Mouse (Mus musculus) frontal cortex, postnatal 25 days (tissue): ENCODE data around the gene Chil4.
"Not testable (repeated sequence)": the region's sequence is repeated elsewhere in the genome, so short reads cannot be mapped to it uniquely, and the experiment has no call there.

Source experiments
- DNase-seq, 2 experiments: peaks; one replicate each; pipeline ENCODE4 v3.0.0; 2022; ENCODE audit warnings: low spot score in 2 of 2

The Chil4 gene

GRCm38 (mm10) chr3:106219407-106219806, at the start of gene Chil4:
TSS of gene Chil4 (minus strand) at chr3:106219507.
- no peak for DNase-seq

GRCm38 (mm10) chr3:106265854-106266253, 46.5 kb upstream of the Chil4 start:
- DNase-seq, result no peak

GRCm38 (mm10) chr3:106264854-106265253, 45.5 kb upstream of the Chil4 start:
- DNase-seq, result no peak

GRCm38 (mm10) chr3:106257076-106257475, 37.8 kb upstream of the Chil4 start:
- DNase-seq, result not testable (repeated sequence)

GRCm38 (mm10) chr3:106252719-106253118, 33.4 kb upstream of the Chil4 start:
- no peak for DNase-seq

GRCm38 (mm10) chr3:106250763-106251399, 31.6 kb upstream of the Chil4 start:
- DNase-seq, result not testable (repeated sequence)

GRCm38 (mm10) chr3:106247369-106247768, 28.1 kb upstream of the Chil4 start:
- DNase-seq, result not testable (repeated sequence)

- not testable (repeated sequence) for DNase-seq
Measured at GRCm38 (mm10) chr3:106240210-106240609, 20.9 kb upstream of the Chil4 start.

- DNase-seq, result no peak
Measured at GRCm38 (mm10) chr3:106239196-106239791, 20.0 kb upstream of the Chil4 start.

GRCm38 (mm10) chr3:106223391-106223790, 4.1 kb upstream of the Chil4 start:
- not testable (repeated sequence) for DNase-seq

GRCm38 (mm10) chr3:106221625-106222265, 2.4 kb upstream of the Chil4 start:
- DNase-seq, result no peak

- DNase-seq, result not testable (repeated sequence)
Measured at GRCm38 (mm10) chr3:106218284-106218954, 888 bp downstream of the Chil4 start.

GRCm38 (mm10) chr3:106198030-106198429, 21.3 kb downstream of the Chil4 start:
- DNase-seq, result not testable (repeated sequence)

- not testable (repeated sequence) for DNase-seq
Measured at GRCm38 (mm10) chr3:106197246-106197645, 22.1 kb downstream of the Chil4 start.

- DNase-seq, result no peak
Measured at GRCm38 (mm10) chr3:106196276-106196675, 23.0 kb downstream of the Chil4 start.

- no peak for DNase-seq
Measured at GRCm38 (mm10) chr3:106195486-106195885, 23.8 kb downstream of the Chil4 start.

- DNase-seq, result no peak
Measured at GRCm38 (mm10) chr3:106187991-106188390, 31.3 kb downstream of the Chil4 start.

- DNase-seq, result no peak
Measured at GRCm38 (mm10) chr3:106177509-106178189, 41.7 kb downstream of the Chil4 start.

GRCm38 (mm10) chr3:106174971-106175370, 44.3 kb downstream of the Chil4 start:
- DNase-seq, result not testable (repeated sequence)

- DNase-seq, result not testable (repeated sequence)
Measured at GRCm38 (mm10) chr3:106172506-106172905, 46.8 kb downstream of the Chil4 start.

GRCm38 (mm10) chr3:106171135-106171731, 48.1 kb downstream of the Chil4 start:
- no peak for DNase-seq
